Mouse (Mus musculus) heart, embryonic 15.5 days (tissue): Measurements from ENCODE around the gene Nhlrc2. TPM values are rescaled to one million over a fixed set of nuclear protein-coding genes. Genes with fewer than 3 reads are reported as not detected.

ENCODE experiments used
- ATAC-seq: fragments of 200-750 bp; cut with Nextera tagmentation; replicated peaks from 2 replicates; pipeline ENCODE4 v1.8.0; 2017; ENCODE audit warnings: low read depth, moderate TSS enrichment; ENCODE audit not compliant: insufficient number of reproducible peaks, insufficient read depth, low FRiP score
- H3K27ac ChIP-seq: fragments of 300-500 bp; sonication (generic); 2 replicates; pipeline ENCODE4 v1.5.1; 2015; ENCODE audit warnings: mild to moderate bottlenecking, inconsistent platforms
- H3K27me3 ChIP-seq: fragments of 300-500 bp; sonication (generic); 2 replicates; pipeline ENCODE4 v1.6.1; 2015; ENCODE audit warnings: inconsistent platforms
- H3K36me3 ChIP-seq: fragments of 300-500 bp; sonication (generic); 2 replicates; pipeline ENCODE4 v1.6.1; 2015; ENCODE audit warnings: mild to moderate bottlenecking, inconsistent platforms
- H3K4me1 ChIP-seq: fragments of 300-500 bp; sonication (generic); replicated peaks from 2 replicates; pipeline ENCODE4 v1.6.1; 2015; ENCODE audit warnings: inconsistent platforms
- H3K4me2 ChIP-seq: fragments of 300-500 bp; sonication (generic); 2 replicates; pipeline ENCODE4 v1.6.1; 2015; ENCODE audit warnings: inconsistent platforms, mild to moderate bottlenecking, moderate library complexity
- H3K4me3 ChIP-seq: fragments of 300-500 bp; sonication (generic); 2 replicates; pipeline ENCODE4 v1.5.1; 2015; ENCODE audit warnings: mild to moderate bottlenecking, inconsistent platforms
- H3K9ac ChIP-seq: fragments of 300-500 bp; sonication (generic); 2 replicates; pipeline ENCODE4 v1.6.1; 2015; ENCODE audit warnings: mild to moderate bottlenecking, inconsistent platforms
- H3K9me3 ChIP-seq: fragments of 300-500 bp; sonication (generic); replicated peaks from 2 replicates; pipeline ENCODE4 v1.6.1; 2016; ENCODE audit warnings: inconsistent platforms
- WGBS: fragments of 180-500 bp; shearing (Covaris S2); methylation state at CpG from one replicate; pipeline ENCODE4 v1.1.7; 2015; ENCODE audit warnings: mixed read lengths; 5-methylcytosine and 5-hydroxymethylcytosine counted together
- polyA plus RNA-seq: library from polyadenylated mRNA; unstranded; fragments of >200 nt; fragmentation: Nextera tagmentation; extraction: Ambion mirVana; gene quantifications from 2 replicates; pipeline ENCODE4 v1.2.1, GENCODE M21; 2015

Gene Nhlrc2
- polyA plus RNA-seq, 1 experiment from 2014 or later: 14.4 TPM

- ATAC-seq: peak; percentile 26; the same call in 1 of the 2 replicates
- peaks cover 19% of the 10 kb centered on the region for H3K4me1 ChIP-seq
- peaks cover 37% of the 10 kb centered on the region for H3K36me3 ChIP-seq
- H3K9me3 ChIP-seq: no peaks in the 10 kb centered on the region
- WGBS: 67% methylated on average over 6 of the region's 6 CpGs
- H3K4me3 ChIP-seq: no peak overlapping the region
- no peak overlapping the region for H3K9ac ChIP-seq
- no peaks in the 10 kb centered on the region for H3K27me3 ChIP-seq
- H3K27ac ChIP-seq: peak overlapping the region; percentile 74
- H3K4me2 ChIP-seq: no peak overlapping the region
Measured at GRCm38 (mm10) chr19:56589008-56589407, 40.9 kb downstream of the Nhlrc2 start.

- peaks cover 39% of the 10 kb centered on the region for H3K36me3 ChIP-seq
- no peak for ATAC-seq
- H3K4me1 ChIP-seq: peaks cover 19% of the 10 kb centered on the region
- H3K4me2 ChIP-seq: no peak overlapping the region
- WGBS: 96% methylated on average over 5 of the region's 5 CpGs
- H3K27ac ChIP-seq: no peak overlapping the region
- H3K27me3 ChIP-seq: no peaks in the 10 kb centered on the region
- no peak overlapping the region for H3K9ac ChIP-seq
- H3K9me3 ChIP-seq: no peaks in the 10 kb centered on the region
- H3K4me3 ChIP-seq: no peak overlapping the region
Measured at GRCm38 (mm10) chr19:56589455-56589854, 41.4 kb downstream of the Nhlrc2 start.

- no peak overlapping the region for H3K4me2 ChIP-seq
- H3K27ac ChIP-seq: no peak overlapping the region
- no peak overlapping the region for H3K9ac ChIP-seq
- no peak overlapping the region for H3K4me3 ChIP-seq
- H3K9me3 ChIP-seq: no peaks in the 10 kb centered on the region
- H3K27me3 ChIP-seq: no peaks in the 10 kb centered on the region
- H3K36me3 ChIP-seq: peaks cover 46% of the 10 kb centered on the region
- WGBS: 85% methylated on average over 3 of the region's 3 CpGs
- H3K4me1 ChIP-seq: peaks cover 17% of the 10 kb centered on the region
- ATAC-seq: no peak
Measured at GRCm38 (mm10) chr19:56590250-56590649, 42.2 kb downstream of the Nhlrc2 start.

GRCm38 (mm10) chr19:56592472-56592871, 44.4 kb downstream of the Nhlrc2 start:
- WGBS: 82% methylated on average over 9 of the region's 9 CpGs
- H3K27ac ChIP-seq: no peak overlapping the region
- H3K4me2 ChIP-seq: no peak overlapping the region
- H3K36me3 ChIP-seq: peaks cover 62% of the 10 kb centered on the region
- H3K27me3 ChIP-seq: no peaks in the 10 kb centered on the region
- H3K4me3 ChIP-seq: no peak overlapping the region
- no peaks in the 10 kb centered on the region for H3K9me3 ChIP-seq
- H3K4me1 ChIP-seq: peaks cover 12% of the 10 kb centered on the region
- H3K9ac ChIP-seq: no peak overlapping the region
- no peak for ATAC-seq

GRCm38 (mm10) chr19:56599996-56600395, 51.9 kb downstream of the Nhlrc2 start:
- H3K4me2 ChIP-seq: no peak overlapping the region
- no peak for ATAC-seq
- H3K4me1 ChIP-seq: peaks cover 42% of the 10 kb centered on the region
- peak overlapping the region; percentile 68 for H3K27ac ChIP-seq
- H3K9ac ChIP-seq: no peak overlapping the region
- no peaks in the 10 kb centered on the region for H3K27me3 ChIP-seq
- H3K36me3 ChIP-seq: peaks cover 31% of the 10 kb centered on the region
- no peaks in the 10 kb centered on the region for H3K9me3 ChIP-seq
- H3K4me3 ChIP-seq: no peak overlapping the region
- 32% methylated on average over 3 of the region's 3 CpGs for WGBS

GRCm38 (mm10) chr19:56600797-56601196, 52.7 kb downstream of the Nhlrc2 start:
- WGBS: 61% methylated on average over 7 of the region's 7 CpGs
- no peak for ATAC-seq
- Histone ChIP-seq H3K4me3 (no peak overlapping the region), H3K9me3 (no peaks in the 10 kb centered on the region), H3K9ac (no peak overlapping the region), H3K27me3 (no peaks in the 10 kb centered on the region), H3K4me2 (no peak overlapping the region), H3K27ac (peak overlapping the region; percentile 68), H3K4me1 (peaks cover 42% of the 10 kb centered on the region), H3K36me3 (peaks cover 23% of the 10 kb centered on the region)

- no peak overlapping the region for H3K4me3 ChIP-seq
- H3K36me3 ChIP-seq: peaks cover 15% of the 10 kb centered on the region
- peaks cover 42% of the 10 kb centered on the region for H3K4me1 ChIP-seq
- H3K27ac ChIP-seq: peak overlapping the region; percentile 68
- WGBS: 57% methylated on average over 15 of the region's 15 CpGs
- no peaks in the 10 kb centered on the region for H3K27me3 ChIP-seq
- no peak; the same call in 1 of the 2 replicates for ATAC-seq
- H3K9ac ChIP-seq: no peak overlapping the region
- H3K9me3 ChIP-seq: no peaks in the 10 kb centered on the region
- 0 out of 2 replicates have a peak overlapping the region, but pooled peaks have one; percentile 11 for H3K4me2 ChIP-seq
Measured at GRCm38 (mm10) chr19:56601901-56602347, 53.9 kb downstream of the Nhlrc2 start.

- H3K27ac ChIP-seq: no peak overlapping the region
- no peak overlapping the region for H3K9ac ChIP-seq
- H3K4me2 ChIP-seq: no peak overlapping the region
- no peaks in the 10 kb centered on the region for H3K36me3 ChIP-seq
- WGBS: 31% methylated on average over 5 of the region's 5 CpGs
- 0 out of 2 replicates have a peak, but pooled peaks cover 3% of the 10 kb centered on the region for H3K4me1 ChIP-seq
- H3K9me3 ChIP-seq: no peaks in the 10 kb centered on the region
- no peaks in the 10 kb centered on the region for H3K27me3 ChIP-seq
- no peak overlapping the region for H3K4me3 ChIP-seq
- no peak for ATAC-seq
Measured at GRCm38 (mm10) chr19:56608946-56609345, 60.9 kb downstream of the Nhlrc2 start.

GRCm38 (mm10) chr19:56614131-56614530, 66.1 kb downstream of the Nhlrc2 start:
- ATAC-seq: no peak
- Histone ChIP-seq H3K27me3 (no peaks in the 10 kb centered on the region), H3K9me3 (no peaks in the 10 kb centered on the region), H3K4me1 (no peaks in the 10 kb centered on the region), H3K27ac (no peak overlapping the region), H3K9ac (no peak overlapping the region), H3K4me3 (no peak overlapping the region), H3K4me2 (no peak overlapping the region), H3K36me3 (no peaks in the 10 kb centered on the region)
- 81% methylated on average over 5 of the region's 5 CpGs for WGBS

- Histone ChIP-seq H3K27me3 (no peaks in the 10 kb centered on the region), H3K4me2 (no peak overlapping the region), H3K9me3 (no peaks in the 10 kb centered on the region), H3K4me1 (0 out of 2 replicates have a peak, but pooled peaks cover 2% of the 10 kb centered on the region), H3K27ac (no peak overlapping the region), H3K4me3 (no peak overlapping the region), H3K9ac (no peak overlapping the region), H3K36me3 (no peaks in the 10 kb centered on the region)
- no peak for ATAC-seq
- 69% methylated on average over 9 of the region's 9 CpGs for WGBS
Measured at GRCm38 (mm10) chr19:56618845-56619244, 70.8 kb downstream of the Nhlrc2 start.

GRCm38 (mm10) chr19:56619546-56619945, 71.5 kb downstream of the Nhlrc2 start:
- Histone ChIP-seq H3K4me2 (no peak overlapping the region), H3K27me3 (no peaks in the 10 kb centered on the region), H3K4me1 (0 out of 2 replicates have a peak, but pooled peaks cover 2% of the 10 kb centered on the region), H3K9ac (no peak overlapping the region), H3K27ac (no peak overlapping the region), H3K36me3 (no peaks in the 10 kb centered on the region), H3K4me3 (no peak overlapping the region), H3K9me3 (no peaks in the 10 kb centered on the region)
- 57% methylated on average over 4 of the region's 4 CpGs for WGBS
- no peak for ATAC-seq

GRCm38 (mm10) chr19:56621876-56622275, 73.8 kb downstream of the Nhlrc2 start:
- Histone ChIP-seq H3K36me3 (no peaks in the 10 kb centered on the region), H3K9ac (no peak overlapping the region), H3K4me2 (no peak overlapping the region), H3K27me3 (no peaks in the 10 kb centered on the region), H3K9me3 (no peaks in the 10 kb centered on the region), H3K4me1 (0 out of 2 replicates have a peak, but pooled peaks cover 2% of the 10 kb centered on the region), H3K27ac (no peak overlapping the region), H3K4me3 (no peak overlapping the region)
- ATAC-seq: no peak
- WGBS: 78% methylated on average over 7 of the region's 7 CpGs
